Mouse (Mus musculus): ENCODE results near the gene Mthfd2l. TPM values are rescaled to one million over a fixed set of nuclear protein-coding genes. Genes with fewer than 3 reads are reported as not detected.

Gene Mthfd2l
- polyA plus RNA-seq, 2 experiments, result 4.4 to 9.2 TPM

DNA sequence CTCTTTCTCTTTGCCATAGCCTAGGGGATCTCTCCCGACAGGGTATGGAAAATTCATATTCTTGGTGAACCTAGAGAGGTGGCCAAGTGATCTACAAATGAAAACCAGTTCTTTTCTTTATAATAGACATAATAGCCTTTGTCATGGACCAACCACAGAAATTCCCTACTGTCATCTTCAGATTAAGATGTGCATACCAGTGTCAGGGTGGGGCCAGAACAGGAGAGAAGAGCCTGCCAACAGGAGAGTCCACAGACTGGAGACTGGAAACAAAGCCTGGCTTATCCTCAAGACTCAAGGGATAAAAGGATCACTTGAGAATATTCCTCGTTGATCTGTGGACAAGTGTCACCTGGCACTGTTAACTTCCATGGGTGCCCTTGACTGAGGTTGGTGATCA lies 106.8 kb downstream of the Mthfd2l start:
- Histone ChIP-seq H3K36me3 (replicated peaks; ENCODE audit: control insufficient read depth, insufficient read depth, low read depth) (no peaks in the 10 kb centered on the region), H3K4me2 (ENCODE audit: low read depth) (no peak overlapping the region), H3K27me3 (ENCODE audit: control insufficient read depth, insufficient read depth, low read length) (no peaks in the 10 kb centered on the region), H3K4me3 (ENCODE audit: insufficient read depth in 1 of 2, low read depth in 2 of 2, low read length in 2 of 2) (no peak overlapping the region), H3K27ac (no peak overlapping the region), H3K4me1 (replicated peaks; ENCODE audit: control insufficient read depth in 2 of 2, insufficient read depth in 2 of 2, low read length in 1 of 2) (no peaks in the 10 kb centered on the region), H3K9ac (replicated peaks) (no peak overlapping the region), H3K9me3 (ENCODE audit: control insufficient read depth, low read length) (no peaks in the 10 kb centered on the region)
- 42% methylated on average over 2 of the region's 2 CpGs for WGBS (ENCODE audit: insufficient replicate concordance)
- TF ChIP-seq CTCF (IDR thresholded peaks at IDR 0.05; ENCODE audit: low read depth) (no peak), EP300 (IDR thresholded peaks at IDR 0.05; ENCODE audit: low read depth) (no peak)
- ATAC-seq (ENCODE audit: insufficient read depth) (no peak), DNase-seq (ENCODE audit: low read depth in 3 of 3, low spot score in 3 of 3) (no peak)

DNA sequence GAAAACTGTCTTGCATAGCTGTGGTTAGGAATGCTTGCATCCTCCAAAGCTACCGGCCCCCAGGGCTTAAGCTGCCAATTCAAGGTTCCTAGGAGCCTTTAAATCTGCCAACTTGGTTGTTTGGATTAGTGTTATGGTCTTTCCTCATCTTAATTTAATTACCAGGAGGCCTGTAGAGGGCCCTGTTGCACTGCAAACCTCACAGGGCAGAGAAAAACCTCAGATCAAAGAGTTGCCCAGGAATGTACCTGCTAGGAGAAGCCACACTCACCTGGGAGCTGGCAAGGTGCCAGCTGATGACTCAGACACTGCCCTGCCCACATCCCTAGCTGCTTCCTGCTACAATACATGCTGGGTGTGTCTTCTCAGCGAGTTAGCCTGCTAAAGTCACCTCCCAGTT lies 107.6 kb downstream of the Mthfd2l start:
- WGBS (ENCODE audit: insufficient replicate concordance), result 8% methylated on average over 2 of the region's 2 CpGs
- Histone ChIP-seq H3K36me3 (replicated peaks; ENCODE audit: control insufficient read depth, insufficient read depth, low read depth) (no peaks in the 10 kb centered on the region), H3K27me3 (ENCODE audit: control insufficient read depth, insufficient read depth, low read length) (no peaks in the 10 kb centered on the region), H3K27ac (no peak overlapping the region), H3K4me2 (ENCODE audit: low read depth) (no peak overlapping the region), H3K9ac (replicated peaks) (no peak overlapping the region), H3K4me3 (ENCODE audit: insufficient read depth in 1 of 2, low read depth in 2 of 2, low read length in 2 of 2) (no peak overlapping the region), H3K4me1 (replicated peaks; ENCODE audit: control insufficient read depth in 2 of 2, insufficient read depth in 2 of 2, low read length in 1 of 2) (no peaks in the 10 kb centered on the region), H3K9me3 (ENCODE audit: control insufficient read depth, low read length) (no peaks in the 10 kb centered on the region)
- TF ChIP-seq CTCF (IDR thresholded peaks at IDR 0.05; ENCODE audit: low read depth), result no peak
- TF ChIP-seq EP300 (IDR thresholded peaks at IDR 0.05; ENCODE audit: low read depth), result no peak
- no peak for ATAC-seq (ENCODE audit: insufficient read depth)
- no peak for DNase-seq (ENCODE audit: low read depth in 3 of 3, low spot score in 3 of 3)

GRCm38 (mm10) chr5:91038963-91039362 lies 108.0 kb downstream of the Mthfd2l start:
- Histone ChIP-seq H3K27me3 (ENCODE audit: control insufficient read depth, insufficient read depth, low read length) (no peaks in the 10 kb centered on the region), H3K4me2 (ENCODE audit: low read depth) (no peak overlapping the region), H3K27ac (no peak overlapping the region), H3K9ac (replicated peaks) (no peak overlapping the region), H3K36me3 (replicated peaks; ENCODE audit: control insufficient read depth, insufficient read depth, low read depth) (no peaks in the 10 kb centered on the region), H3K4me3 (ENCODE audit: insufficient read depth in 1 of 2, low read depth in 2 of 2, low read length in 2 of 2) (no peak overlapping the region), H3K9me3 (ENCODE audit: control insufficient read depth, low read length) (no peaks in the 10 kb centered on the region), H3K4me1 (replicated peaks; ENCODE audit: control insufficient read depth in 2 of 2, insufficient read depth in 2 of 2, low read length in 1 of 2) (no peaks in the 10 kb centered on the region)
- TF ChIP-seq CTCF (IDR thresholded peaks at IDR 0.05; ENCODE audit: low read depth) (no peak), EP300 (IDR thresholded peaks at IDR 0.05; ENCODE audit: low read depth) (no peak)
- ATAC-seq (ENCODE audit: insufficient read depth) (no peak), DNase-seq (ENCODE audit: low read depth in 3 of 3, low spot score in 3 of 3) (no peak)
- 42% methylated on average over 2 of the region's 2 CpGs for WGBS (ENCODE audit: insufficient replicate concordance)

DNA sequence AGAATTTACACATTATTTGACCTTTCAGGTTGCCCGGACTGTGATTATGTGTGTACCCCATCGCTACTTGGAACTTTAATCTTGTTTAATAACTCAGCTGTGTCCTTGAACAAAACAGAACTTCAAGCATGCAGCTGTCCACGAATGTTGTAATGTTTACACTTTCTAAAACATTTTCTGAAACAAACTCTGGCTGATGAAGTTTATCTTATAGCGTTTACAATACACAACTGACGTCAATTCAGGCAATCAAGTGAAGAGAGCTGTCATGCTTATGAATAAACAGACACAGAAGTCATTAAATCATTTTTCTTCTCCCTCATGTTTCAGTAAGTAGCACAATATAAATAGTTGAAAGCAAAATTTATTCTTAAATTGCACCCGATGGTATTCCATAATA lies 117.1 kb downstream of the Mthfd2l start:
- WGBS (ENCODE audit: insufficient replicate concordance), result 56% methylated on average over 6 of the region's 6 CpGs
- H3K36me3 ChIP-seq (replicated peaks; ENCODE audit: control insufficient read depth, insufficient read depth, low read depth), result no peaks in the 10 kb centered on the region
- H3K27ac ChIP-seq, result no peak overlapping the region
- H3K9me3 ChIP-seq (ENCODE audit: control insufficient read depth, low read length), result no peaks in the 10 kb centered on the region
- H3K27me3 ChIP-seq (ENCODE audit: control insufficient read depth, insufficient read depth, low read length), result no peaks in the 10 kb centered on the region
- no peak overlapping the region for H3K9ac ChIP-seq (replicated peaks)
- TF ChIP-seq EP300 (IDR thresholded peaks at IDR 0.05; ENCODE audit: low read depth) (no peak), CTCF (IDR thresholded peaks at IDR 0.05; ENCODE audit: low read depth) (no peak)
- H3K4me2 ChIP-seq (ENCODE audit: low read depth), result no peak overlapping the region
- no peak overlapping the region for H3K4me3 ChIP-seq (ENCODE audit: insufficient read depth in 1 of 2, low read depth in 2 of 2, low read length in 2 of 2)
- no peaks in the 10 kb centered on the region for H3K4me1 ChIP-seq (replicated peaks; ENCODE audit: control insufficient read depth in 2 of 2, insufficient read depth in 2 of 2, low read length in 1 of 2)
- ATAC-seq (ENCODE audit: insufficient read depth) (no peak), DNase-seq (ENCODE audit: low read depth in 3 of 3, low spot score in 3 of 3) (no peak)

DNA sequence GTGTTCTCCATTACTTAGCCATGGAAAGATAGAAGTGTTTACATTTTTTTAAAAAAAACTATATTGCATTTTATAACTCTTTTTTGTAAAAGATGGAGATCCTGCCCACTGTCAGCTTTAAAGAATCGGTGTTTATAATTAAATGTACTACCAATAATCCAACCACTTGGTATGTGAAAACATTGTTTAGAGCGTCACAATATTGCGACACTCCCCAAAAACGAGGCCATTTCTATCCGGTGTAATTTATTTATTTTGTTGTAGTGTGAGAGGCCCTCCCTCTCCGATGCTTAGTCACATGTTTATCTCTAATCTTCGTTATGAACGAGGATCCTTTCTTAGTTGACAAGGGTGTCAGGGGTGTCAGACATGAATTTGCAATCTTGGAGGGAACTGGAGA lies 117.5 kb downstream of the Mthfd2l start:
- no peak overlapping the region for H3K9ac ChIP-seq (replicated peaks)
- H3K27me3 ChIP-seq (ENCODE audit: control insufficient read depth, insufficient read depth, low read length), result no peaks in the 10 kb centered on the region
- no peak overlapping the region for H3K4me2 ChIP-seq (ENCODE audit: low read depth)
- H3K4me1 ChIP-seq (replicated peaks; ENCODE audit: control insufficient read depth in 2 of 2, insufficient read depth in 2 of 2, low read length in 1 of 2), result no peaks in the 10 kb centered on the region
- no peak overlapping the region for H3K27ac ChIP-seq
- 62% methylated on average over 8 of the region's 8 CpGs for WGBS (ENCODE audit: insufficient replicate concordance)
- H3K4me3 ChIP-seq (ENCODE audit: insufficient read depth in 1 of 2, low read depth in 2 of 2, low read length in 2 of 2), result no peak overlapping the region
- TF ChIP-seq EP300 (IDR thresholded peaks at IDR 0.05; ENCODE audit: low read depth) (no peak), CTCF (IDR thresholded peaks at IDR 0.05; ENCODE audit: low read depth) (no peak)
- H3K36me3 ChIP-seq (replicated peaks; ENCODE audit: control insufficient read depth, insufficient read depth, low read depth), result no peaks in the 10 kb centered on the region
- ATAC-seq (ENCODE audit: insufficient read depth) (no peak), DNase-seq (ENCODE audit: low read depth in 3 of 3, low spot score in 3 of 3) (no peak)
- no peaks in the 10 kb centered on the region for H3K9me3 ChIP-seq (ENCODE audit: control insufficient read depth, low read length)

Other genes starting within 250 kb of the Mthfd2l start
- 0.40 and 0.41 TPM in 2 replicates for gene Cxcl5, start 171.8 kb upstream of the Mthfd2l start, polyA plus RNA-seq (2012; rRNA removed)
- gene Cxcl5, start 171.8 kb upstream of the Mthfd2l start, polyA plus RNA-seq (2014; fragmentation: Nextera tagmentation; extraction: Ambion mirVana), result 0.69 and 0.85 TPM in 2 replicates
- gene Ppbp, start 162.6 kb upstream of the Mthfd2l start, polyA plus RNA-seq (2012; rRNA removed), result 129 and 146 TPM in 2 replicates
- 176 and 219 TPM in 2 replicates for gene Ppbp, start 162.6 kb upstream of the Mthfd2l start, polyA plus RNA-seq (2014; fragmentation: Nextera tagmentation; extraction: Ambion mirVana)
- gene Pf4, start 158.7 kb upstream of the Mthfd2l start, polyA plus RNA-seq (2012; rRNA removed), result 247 and 271 TPM in 2 replicates
- 428 and 516 TPM in 2 replicates for gene Pf4, start 158.7 kb upstream of the Mthfd2l start, polyA plus RNA-seq (2014; fragmentation: Nextera tagmentation; extraction: Ambion mirVana)
- gene Cxcl3, start 145.0 kb upstream of the Mthfd2l start, polyA plus RNA-seq (2012; rRNA removed), result 0.07 TPM in 1 of 2 replicates, not detected in the other
- gene Cxcl3, start 145.0 kb upstream of the Mthfd2l start, polyA plus RNA-seq (2014; fragmentation: Nextera tagmentation; extraction: Ambion mirVana), result 0.17 TPM in 1 of 2 replicates, not detected in the other
- 0.03 TPM in 1 of 2 replicates, not detected in the other for gene Cxcl15, start 136.6 kb upstream of the Mthfd2l start, polyA plus RNA-seq (2012; rRNA removed)
- not detected in 2 replicates for gene Cxcl15, start 136.6 kb upstream of the Mthfd2l start, polyA plus RNA-seq (2014; fragmentation: Nextera tagmentation; extraction: Ambion mirVana)
- 1.5 and 2.5 TPM in 2 replicates for gene Cxcl1, start 39.9 kb upstream of the Mthfd2l start, polyA plus RNA-seq (2012; rRNA removed)
- gene Cxcl1, start 39.9 kb upstream of the Mthfd2l start, polyA plus RNA-seq (2014; fragmentation: Nextera tagmentation; extraction: Ambion mirVana), result 1.8 and 5.9 TPM in 2 replicates
- 0.03 and 0.24 TPM in 2 replicates for gene Cxcl2, start 27.2 kb upstream of the Mthfd2l start, polyA plus RNA-seq (2012; rRNA removed)
- not detected in 2 replicates for gene Cxcl2, start 27.2 kb upstream of the Mthfd2l start, polyA plus RNA-seq (2014; fragmentation: Nextera tagmentation; extraction: Ambion mirVana)
- gene Epgn, start 96.3 kb downstream of the Mthfd2l start, polyA plus RNA-seq (2012; rRNA removed), result 0.02 and 0.06 TPM in 2 replicates
- not detected in 2 replicates for gene Epgn, start 96.3 kb downstream of the Mthfd2l start, polyA plus RNA-seq (2014; fragmentation: Nextera tagmentation; extraction: Ambion mirVana)
- gene Ereg, start 143.5 kb downstream of the Mthfd2l start, polyA plus RNA-seq (2012; rRNA removed), result 0.02 and 0.06 TPM in 2 replicates
- 0.14 TPM in 1 of 2 replicates, not detected in the other for gene Ereg, start 143.5 kb downstream of the Mthfd2l start, polyA plus RNA-seq (2014; fragmentation: Nextera tagmentation; extraction: Ambion mirVana)
- not detected in 2 replicates for gene Areg, start 208.5 kb downstream of the Mthfd2l start, polyA plus RNA-seq (2012; rRNA removed)
- gene Areg, start 208.5 kb downstream of the Mthfd2l start, polyA plus RNA-seq (2014; fragmentation: Nextera tagmentation; extraction: Ambion mirVana), result not detected in 2 replicates